Mouse (Mus musculus) erythroblast, embryonic 14.5 days (primary cell): Measurements from ENCODE around the gene Ccdc80.

Source experiments
- GATA1 ChIP-seq: IDR thresholded peaks from 2 replicates; pipeline ENCODE4 v1.6.1; 2012; ENCODE audit warnings: low read length, inconsistent platforms, mixed read lengths
- TAL1 ChIP-seq: IDR thresholded peaks from 3 replicates; pipeline ENCODE4 v1.6.1; 2012; ENCODE audit warnings: low read length, inconsistent platforms, mixed read lengths

GRCm38 (mm10) chr16:45148488-45149082, 55.4 kb downstream of the Ccdc80 start:
- TF ChIP-seq TAL1 (no peak), GATA1 (no peak)
